Mouse (Mus musculus) hindbrain, embryonic 16.5 days (tissue): ENCODE results near the gene Tbl1x. TPM values are rescaled to one million over a fixed set of nuclear protein-coding genes. Genes with fewer than 3 reads are reported as not detected.

ENCODE experiments used
- ATAC-seq: fragments of 200-750 bp; cut with Nextera tagmentation; 2 replicates; pipeline ENCODE4 v1.8.0; 2017; ENCODE audit warnings: moderate TSS enrichment, moderate library complexity
- H3K27ac ChIP-seq: fragments of 300-500 bp; sonication (generic); 2 replicates; pipeline ENCODE4 v1.5.1; 2014; ENCODE audit warnings: low read depth, mild to moderate bottlenecking, control low read depth, low read length, moderate library complexity
- H3K27me3 ChIP-seq: fragments of 300-500 bp; sonication (generic); replicated peaks from 2 replicates; pipeline ENCODE4 v1.6.1; 2014; ENCODE audit warnings: low read length; ENCODE audit not compliant: control insufficient read depth, insufficient read depth
- H3K36me3 ChIP-seq: fragments of 300-500 bp; sonication (generic); 2 replicates; pipeline ENCODE4 v1.6.1; 2014; ENCODE audit warnings: mild to moderate bottlenecking, low read length, moderate library complexity, mixed read lengths; ENCODE audit not compliant: control insufficient read depth, insufficient read depth
- H3K4me1 ChIP-seq: fragments of 300-500 bp; sonication (generic); 2 replicates; pipeline ENCODE4 v1.6.1; 2014; ENCODE audit warnings: low read depth, low read length; ENCODE audit not compliant: control insufficient read depth, insufficient read depth
- H3K4me2 ChIP-seq: fragments of 300-500 bp; sonication (generic); 2 replicates; pipeline ENCODE4 v1.6.1; 2014; ENCODE audit warnings: mild to moderate bottlenecking, low read length, control low read depth, moderate library complexity
- H3K4me3 ChIP-seq: fragments of 300-500 bp; sonication (generic); 2 replicates; pipeline ENCODE4 v1.5.1; 2014; ENCODE audit warnings: mild to moderate bottlenecking, low read length, control low read depth, moderate library complexity
- H3K9ac ChIP-seq: fragments of 300-500 bp; sonication (generic); 2 replicates; pipeline ENCODE4 v1.6.1; 2014; ENCODE audit warnings: low read depth, mild to moderate bottlenecking, control low read depth, low read length, moderate library complexity
- H3K9me3 ChIP-seq: fragments of 300-500 bp; sonication (generic); 2 replicates; pipeline ENCODE4 v1.6.1; 2014; ENCODE audit warnings: mild to moderate bottlenecking, low read length, moderate library complexity; ENCODE audit not compliant: control insufficient read depth
- WGBS: fragments of 180-500 bp; shearing (Covaris S2); extraction: QIAGEN DNeasy Blood & Tissue Kit; methylation state at CpG from one replicate; pipeline ENCODE4 v1.1.7; 2014; 5-methylcytosine and 5-hydroxymethylcytosine counted together
- polyA plus RNA-seq: library from polyadenylated mRNA; unstranded; fragments of >200 nt; fragmentation: Nextera tagmentation; extraction: Ambion mirVana; gene quantifications from 2 replicates; pipeline ENCODE4 v1.2.1, GENCODE M21; 2015

Gene Tbl1x
- polyA plus RNA-seq, 1 experiment from 2014 or later: 39.1 TPM

DNA sequence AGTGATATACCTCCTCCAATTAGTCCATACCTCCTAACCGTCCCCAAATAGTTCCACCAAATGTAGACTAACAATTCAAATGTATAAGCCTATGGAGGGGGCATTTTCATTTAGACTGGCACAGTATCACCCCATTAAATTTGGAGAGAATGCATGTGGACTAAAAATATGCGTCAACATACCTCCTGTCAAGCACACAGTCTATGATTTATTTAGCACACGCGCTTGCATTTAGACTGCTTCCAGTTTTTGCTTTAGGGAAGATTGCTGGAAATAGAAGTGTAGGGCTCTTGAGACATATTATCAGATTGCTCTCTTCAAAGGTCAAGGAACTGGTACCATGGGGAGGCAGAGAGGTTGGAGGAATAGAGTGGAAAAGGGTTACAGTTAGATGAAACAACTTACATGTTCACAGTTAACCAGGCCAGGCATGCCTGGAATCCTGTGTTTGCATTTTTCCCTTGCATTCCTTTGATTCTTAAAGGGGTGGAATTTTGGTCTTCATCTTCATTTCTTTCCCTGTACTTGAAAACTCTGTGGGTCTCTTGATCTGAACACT lies 105.0 kb downstream of the Tbl1x start:
- no peak for ATAC-seq
- no peak overlapping the region for H3K4me3 ChIP-seq
- 75% methylated on average over 4 of the region's 4 CpGs for WGBS
- H3K4me2 ChIP-seq: no peak overlapping the region
- H3K9ac ChIP-seq: no peak overlapping the region
- no peaks in the 10 kb centered on the region for H3K27me3 ChIP-seq
- no peak overlapping the region for H3K27ac ChIP-seq
- H3K4me1 ChIP-seq: no peaks in the 10 kb centered on the region
- no peaks in the 10 kb centered on the region for H3K36me3 ChIP-seq
- H3K9me3 ChIP-seq: no peaks in the 10 kb centered on the region

DNA sequence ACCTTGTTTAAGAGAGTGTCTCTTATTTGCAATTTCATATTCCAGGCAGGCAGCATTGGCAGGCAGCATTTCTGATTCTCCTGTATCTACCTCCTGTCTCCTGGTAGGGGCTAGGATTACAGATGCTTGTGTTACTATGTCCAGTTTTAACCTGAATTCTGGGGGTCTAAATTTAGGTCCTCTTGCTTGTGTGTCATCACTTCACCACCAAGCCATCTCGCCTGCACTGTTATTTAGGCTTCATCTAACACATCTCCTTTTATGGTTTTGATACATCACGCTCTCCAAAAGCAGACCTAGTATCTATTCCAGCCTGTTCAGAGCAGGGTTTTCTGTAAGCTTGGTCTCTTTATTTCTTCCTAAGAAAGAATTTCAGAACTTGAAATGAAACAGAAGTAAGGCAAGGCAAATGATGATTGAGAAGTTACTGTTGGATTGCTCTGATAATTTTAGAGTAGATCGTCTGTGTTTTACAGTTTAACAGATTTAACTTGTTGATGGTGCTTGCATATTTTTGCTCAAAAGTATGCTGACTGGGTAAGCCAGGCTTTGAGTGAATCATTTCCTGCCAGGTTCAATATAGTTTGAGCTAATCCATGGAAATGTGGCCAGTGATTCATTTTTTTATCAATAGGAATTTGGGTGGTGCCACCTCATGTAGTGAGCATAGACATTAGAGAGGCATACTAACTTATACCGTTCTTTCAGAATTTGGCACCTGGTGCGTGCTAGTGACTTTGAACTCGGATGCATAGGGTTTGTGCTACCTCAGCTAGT lies 106.7 kb downstream of the Tbl1x start:
- no peaks in the 10 kb centered on the region for H3K36me3 ChIP-seq
- H3K9me3 ChIP-seq: no peaks in the 10 kb centered on the region
- no peaks in the 10 kb centered on the region for H3K27me3 ChIP-seq
- H3K27ac ChIP-seq: no peak overlapping the region
- H3K4me2 ChIP-seq: no peak overlapping the region
- no peak for ATAC-seq
- H3K9ac ChIP-seq: no peak overlapping the region
- 83% methylated on average over 6 of the region's 6 CpGs for WGBS
- H3K4me1 ChIP-seq: no peaks in the 10 kb centered on the region
- no peak overlapping the region for H3K4me3 ChIP-seq

DNA sequence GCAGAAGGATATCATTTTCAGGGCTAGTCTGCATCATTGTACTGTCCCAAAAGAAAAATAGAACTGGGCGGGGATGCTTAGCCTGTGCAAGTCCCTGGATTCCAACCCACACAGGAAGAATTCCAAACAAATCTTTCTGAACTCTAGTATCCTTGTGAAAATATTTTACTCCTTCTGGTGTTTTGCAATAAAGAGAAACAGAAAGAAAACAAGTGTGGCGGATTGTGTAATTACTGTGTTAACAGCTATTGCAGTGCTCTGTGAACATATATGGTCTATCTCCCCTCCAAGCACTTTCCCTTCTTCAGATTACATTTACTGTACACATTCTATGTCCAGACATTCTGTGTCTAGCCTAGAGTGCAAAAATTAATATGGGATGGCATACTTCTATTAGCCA lies 119.6 kb downstream of the Tbl1x start:
- 90% methylated on average over 2 of the region's 2 CpGs for WGBS

DNA sequence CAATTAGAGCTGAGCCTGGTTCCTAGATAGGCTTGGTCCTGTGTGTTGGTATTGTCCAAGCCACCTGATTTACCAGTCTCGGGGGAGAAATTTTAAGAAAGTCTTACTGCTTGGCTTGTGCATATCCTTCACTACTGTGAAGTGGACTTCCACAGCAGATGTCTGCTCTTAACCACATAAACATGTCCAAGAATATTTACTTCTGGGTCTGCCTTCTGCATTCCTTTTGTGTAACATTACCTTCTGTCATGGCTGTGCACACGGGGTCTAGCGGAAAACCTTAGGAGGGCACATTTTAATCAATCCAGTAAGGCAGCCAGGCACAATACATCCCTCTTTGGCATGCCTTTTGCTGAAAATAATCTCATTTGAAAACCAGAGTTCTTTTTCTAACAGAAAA lies 125.7 kb downstream of the Tbl1x start:
- Histone ChIP-seq H3K4me3 (no peak overlapping the region), H3K4me1 (no peaks in the 10 kb centered on the region), H3K4me2 (no peak overlapping the region), H3K27me3 (no peaks in the 10 kb centered on the region), H3K27ac (no peak overlapping the region), H3K9me3 (no peaks in the 10 kb centered on the region), H3K9ac (no peak overlapping the region), H3K36me3 (no peaks in the 10 kb centered on the region)
- ATAC-seq: no peak
- 72% methylated on average over 3 of the region's 3 CpGs for WGBS

More for the DNA sequence above, 119.6 kb downstream of the Tbl1x start:
- H3K27ac ChIP-seq: no peak overlapping the region
- H3K27me3 ChIP-seq: no peaks in the 10 kb centered on the region
- H3K9ac ChIP-seq: no peak overlapping the region
- H3K4me2 ChIP-seq: no peak overlapping the region
- ATAC-seq: no peak
- no peak overlapping the region for H3K4me3 ChIP-seq
- H3K9me3 ChIP-seq: no peaks in the 10 kb centered on the region
- H3K4me1 ChIP-seq: no peaks in the 10 kb centered on the region
- no peaks in the 10 kb centered on the region for H3K36me3 ChIP-seq

DNA sequence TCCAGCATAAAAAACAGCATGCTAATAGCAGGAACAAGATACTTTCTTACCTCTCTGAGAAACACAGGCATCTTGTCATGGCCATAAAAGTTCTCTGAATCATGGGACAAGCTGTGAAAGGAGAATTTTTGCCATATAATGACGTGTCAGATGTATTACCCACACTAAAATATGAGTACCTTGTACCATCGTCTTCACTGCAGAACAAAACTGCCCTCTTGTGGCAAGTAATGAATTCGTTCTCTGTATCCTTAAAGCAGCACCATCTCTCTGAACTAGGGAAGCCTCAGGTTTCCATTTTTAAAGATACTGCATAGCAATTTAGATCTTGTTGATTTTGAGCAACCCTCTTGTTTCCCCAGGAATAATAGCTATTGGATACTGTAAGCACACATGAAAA lies 127.3 kb downstream of the Tbl1x start:
- Histone ChIP-seq H3K4me2 (no peak overlapping the region), H3K27me3 (no peaks in the 10 kb centered on the region), H3K9me3 (no peaks in the 10 kb centered on the region), H3K27ac (no peak overlapping the region), H3K9ac (no peak overlapping the region), H3K4me1 (no peaks in the 10 kb centered on the region), H3K4me3 (no peak overlapping the region), H3K36me3 (no peaks in the 10 kb centered on the region)
- 11% methylated on average over 3 of the region's 3 CpGs for WGBS
- ATAC-seq: peak; percentile 87

DNA sequence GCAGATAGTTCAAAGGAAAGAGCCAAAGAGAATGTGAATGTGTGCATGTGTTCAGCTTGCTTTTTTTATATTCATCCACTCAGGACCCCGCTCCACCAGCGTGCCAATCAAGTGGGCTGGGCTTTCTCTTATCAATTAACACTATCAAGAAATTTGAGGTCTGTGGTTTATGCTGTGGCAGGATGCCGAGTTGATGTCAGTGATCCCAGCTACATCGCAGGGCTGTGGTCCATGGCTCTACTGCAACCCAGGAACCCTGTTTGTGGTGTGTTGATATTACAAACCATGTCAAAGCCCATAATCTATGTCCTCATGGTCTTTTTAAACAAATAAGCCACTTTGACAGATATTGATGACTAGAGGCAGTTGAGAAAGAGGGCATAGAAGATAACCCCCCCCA lies 129.5 kb downstream of the Tbl1x start:
- no peaks in the 10 kb centered on the region for H3K27me3 ChIP-seq
- H3K9ac ChIP-seq: no peak overlapping the region
- no peaks in the 10 kb centered on the region for H3K9me3 ChIP-seq
- no peaks in the 10 kb centered on the region for H3K4me1 ChIP-seq
- no peak for ATAC-seq
- WGBS: 89% methylated on average over 4 of the region's 4 CpGs
- no peak overlapping the region for H3K27ac ChIP-seq
- H3K4me2 ChIP-seq: no peak overlapping the region
- no peak overlapping the region for H3K4me3 ChIP-seq
- H3K36me3 ChIP-seq: peaks cover 4% of the 10 kb centered on the region; the same call in 1 of the 2 replicates

DNA sequence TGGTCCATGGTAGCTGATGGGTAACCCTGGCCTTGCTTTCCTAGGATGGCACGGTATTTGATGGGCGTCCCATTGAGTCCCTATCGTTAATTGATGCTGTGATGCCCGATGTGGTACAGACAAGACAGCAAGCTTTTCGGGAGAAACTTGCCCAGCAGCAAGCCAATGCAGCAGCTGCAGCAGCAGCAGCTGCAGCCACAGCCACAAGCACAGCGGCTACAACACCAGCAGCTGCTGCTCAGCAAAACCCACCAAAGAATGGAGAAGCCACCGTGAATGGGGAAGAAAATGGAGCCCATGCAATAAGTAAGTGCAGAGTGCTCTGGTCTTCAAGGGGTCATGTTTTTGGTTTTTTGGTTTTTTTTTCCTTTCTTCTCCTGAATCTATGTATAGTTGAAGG lies 135.4 kb downstream of the Tbl1x start:
- H3K27me3 ChIP-seq: no peaks in the 10 kb centered on the region
- H3K4me2 ChIP-seq: no peak overlapping the region

DNA sequence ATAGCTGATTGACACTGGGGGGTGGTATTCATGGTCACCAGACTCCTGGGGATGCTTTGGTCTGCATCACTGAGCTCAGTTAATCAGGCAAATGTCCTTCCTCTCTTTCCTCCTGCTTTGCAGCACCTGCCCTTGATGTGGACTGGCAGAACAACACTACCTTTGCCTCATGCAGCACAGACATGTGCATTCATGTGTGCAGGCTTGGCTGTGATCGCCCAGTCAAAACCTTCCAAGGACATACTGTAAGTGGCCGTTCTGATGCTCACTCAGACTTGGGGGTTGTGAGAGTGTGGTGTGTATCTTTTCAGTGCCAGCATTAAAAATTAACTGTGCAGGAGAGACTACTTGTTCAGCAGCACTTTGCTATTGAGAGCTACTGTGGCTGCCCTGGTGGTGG lies 139.4 kb downstream of the Tbl1x start:
- Histone ChIP-seq H3K27ac (no peak overlapping the region), H3K4me3 (no peak overlapping the region), H3K4me1 (no peaks in the 10 kb centered on the region), H3K9ac (no peak overlapping the region), H3K36me3 (0 out of 2 replicates have a peak, but pooled peaks cover 2% of the 10 kb centered on the region), H3K9me3 (no peaks in the 10 kb centered on the region), H3K27me3 (no peaks in the 10 kb centered on the region), H3K4me2 (no peak overlapping the region)
- 81% methylated on average over 2 of the region's 2 CpGs for WGBS
- ATAC-seq: no peak

More for the DNA sequence above, 135.4 kb downstream of the Tbl1x start:
- peaks cover 6% of the 10 kb centered on the region; the same call in 1 of the 2 replicates for H3K36me3 ChIP-seq
- 92% methylated on average over 7 of the region's 7 CpGs for WGBS
- H3K27ac ChIP-seq: no peak overlapping the region
- H3K9ac ChIP-seq: no peak overlapping the region
- ATAC-seq: no peak
- no peak overlapping the region for H3K4me3 ChIP-seq
- no peaks in the 10 kb centered on the region for H3K4me1 ChIP-seq
- no peaks in the 10 kb centered on the region for H3K9me3 ChIP-seq

DNA sequence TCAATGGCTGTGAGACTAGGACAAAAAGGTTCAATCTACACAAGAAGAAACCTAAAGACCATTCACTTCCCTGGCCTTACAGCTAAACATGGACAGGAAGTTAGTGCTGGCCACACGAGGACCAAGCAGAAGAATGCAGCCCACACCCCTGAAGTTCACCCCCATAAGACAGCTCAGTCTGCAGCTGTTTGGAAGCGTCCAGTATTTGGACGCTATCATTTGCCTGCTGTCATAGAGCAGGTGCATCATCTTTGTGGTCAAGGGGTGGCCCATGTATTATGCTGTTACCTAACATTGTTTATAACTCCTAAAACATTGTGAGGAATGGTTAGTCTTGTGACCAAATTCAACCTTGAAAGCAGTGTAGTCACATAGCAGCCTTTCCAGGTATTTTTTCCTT lies 151.2 kb downstream of the Tbl1x start:
- no peak overlapping the region for H3K4me3 ChIP-seq
- no peak for ATAC-seq
- no peak overlapping the region for H3K9ac ChIP-seq
- no peaks in the 10 kb centered on the region for H3K4me1 ChIP-seq
- H3K4me2 ChIP-seq: no peak overlapping the region
- no peak overlapping the region for H3K27ac ChIP-seq
- H3K27me3 ChIP-seq: no peaks in the 10 kb centered on the region
- no peaks in the 10 kb centered on the region for H3K9me3 ChIP-seq
- peaks cover 3% of the 10 kb centered on the region; the same call in 1 of the 2 replicates for H3K36me3 ChIP-seq
- WGBS: 96% methylated on average over 3 of the region's 3 CpGs
